Mouse (Mus musculus): Measurements from ENCODE around the gene Sdr16c6. TPM values are rescaled to one million over a fixed set of nuclear protein-coding genes. Genes with fewer than 3 reads are reported as not detected.

Gene Sdr16c6
- total RNA-seq (2015; ENCODE audit: low replicate concordance) (not detected in 2 replicates), total RNA-seq (2017; ENCODE audit: low replicate concordance) (not detected in 2 replicates)

DNA sequence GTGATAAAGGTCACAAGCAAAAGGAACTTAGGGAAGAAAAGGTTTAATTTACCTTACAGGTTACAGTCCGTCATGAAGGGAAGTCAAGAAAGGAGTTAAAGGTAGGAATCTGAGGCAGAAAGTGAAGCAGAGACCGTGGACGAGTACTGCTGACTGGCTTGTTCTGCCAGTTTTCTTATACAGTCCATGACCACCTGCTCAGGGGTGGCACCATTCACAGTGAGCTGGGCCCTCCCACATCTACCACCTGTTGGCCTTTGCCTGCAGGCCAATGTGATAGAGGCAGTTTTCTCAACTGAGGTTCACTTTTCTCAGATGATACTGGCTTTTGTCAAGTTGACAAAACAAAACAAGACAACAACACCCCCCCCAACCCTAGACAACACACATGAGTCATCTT is at the start of gene Sdr16c6:
Gene Sdr16c6 (minus strand): TSS at position 151 of the 400 bp plus-strand sequence.
- no peak for ATAC-seq (replicated peaks; ENCODE audit: low FRiP score, poor library complexity, severe bottlenecking)

DNA sequence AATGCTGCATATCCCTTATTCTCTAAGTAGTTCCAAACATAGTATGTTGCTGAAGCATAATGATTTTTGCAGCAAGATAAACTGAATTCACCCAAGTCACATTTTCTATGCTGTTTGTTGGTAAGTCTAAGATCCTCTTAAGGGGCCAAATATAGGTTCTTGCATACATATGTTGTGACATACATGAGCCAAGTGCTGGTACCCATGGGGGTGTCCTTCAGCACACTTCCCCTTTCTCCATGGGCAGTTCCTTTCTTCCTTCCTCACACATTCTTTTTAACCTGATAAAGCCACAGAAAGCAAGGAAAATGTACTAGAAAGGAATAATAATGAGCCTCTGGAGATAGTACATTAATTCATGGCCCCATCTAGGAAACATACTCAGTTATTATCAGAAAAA is 2.9 kb upstream of the Sdr16c6 start:
- no peak for ATAC-seq (replicated peaks; ENCODE audit: low FRiP score, poor library complexity, severe bottlenecking)

- ATAC-seq (replicated peaks; ENCODE audit: low FRiP score, poor library complexity, severe bottlenecking): no peak
Observed at GRCm38 (mm10) chr4:4079132-4079531, 1.8 kb upstream of the Sdr16c6 start.

DNA sequence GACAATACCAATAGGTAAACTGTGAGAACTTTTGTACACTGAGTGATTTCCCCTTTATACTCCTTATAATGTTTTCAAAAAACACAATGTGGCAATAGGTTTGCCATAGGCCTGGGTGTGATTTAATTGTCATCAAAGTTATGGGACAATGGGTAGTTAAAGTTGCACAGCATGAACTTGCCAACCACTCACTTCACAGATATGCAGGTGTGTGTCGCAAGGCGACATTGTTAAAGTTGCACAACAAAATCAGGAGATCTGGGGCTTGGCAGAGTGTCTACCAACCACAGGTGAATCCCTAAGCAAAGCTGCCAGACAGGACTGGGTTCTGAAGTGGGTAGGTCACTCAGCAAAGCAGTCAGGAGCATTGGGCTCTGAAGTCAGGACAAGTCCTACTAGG is 1.3 kb downstream of the Sdr16c6 start:
- ATAC-seq (replicated peaks; ENCODE audit: low FRiP score, poor library complexity, severe bottlenecking): no peak

Other genes with a start within 250 kb of the Sdr16c6 start
- gene Gm11808, start 103.9 kb downstream of the Sdr16c6 start, total RNA-seq (2015; ENCODE audit: low replicate concordance): 301 and 335 TPM in 2 replicates
- 329 and 764 TPM in 2 replicates for gene Gm11808, start 103.9 kb downstream of the Sdr16c6 start, total RNA-seq (2017; ENCODE audit: low replicate concordance)